Mouse (Mus musculus) liver, embryonic 15.5 days (tissue): ENCODE data around the gene Myl12a. TPM values are rescaled to one million over a fixed set of nuclear protein-coding genes. Genes with fewer than 3 reads are reported as not detected.

Source experiments
- ATAC-seq: fragments of 200-750 bp; cut with Nextera tagmentation; 2 replicates; pipeline ENCODE4 v1.8.0; 2017; ENCODE audit warnings: moderate number of reproducible peaks, mild to moderate bottlenecking, moderate library complexity; ENCODE audit not compliant: insufficient read depth
- H3K27ac ChIP-seq: fragments of 300-500 bp; sonication (generic); replicated peaks from 2 replicates; pipeline ENCODE4 v1.5.1; 2015; ENCODE audit warnings: mild to moderate bottlenecking, inconsistent platforms
- H3K27me3 ChIP-seq: fragments of 300-500 bp; sonication (generic); 2 replicates; pipeline ENCODE4 v1.6.1; 2015; ENCODE audit warnings: mild to moderate bottlenecking, inconsistent platforms
- H3K36me3 ChIP-seq: fragments of 300-500 bp; sonication (generic); replicated peaks from 2 replicates; pipeline ENCODE4 v1.6.1; 2015; ENCODE audit warnings: moderate library complexity, mild to moderate bottlenecking, inconsistent platforms
- H3K4me1 ChIP-seq: fragments of 300-500 bp; sonication (generic); replicated peaks from 2 replicates; pipeline ENCODE4 v1.6.1; 2015; ENCODE audit warnings: inconsistent platforms
- H3K4me2 ChIP-seq: fragments of 300-500 bp; sonication (generic); 2 replicates; pipeline ENCODE4 v1.6.1; 2015; ENCODE audit warnings: moderate library complexity, mild to moderate bottlenecking, inconsistent platforms
- H3K4me3 ChIP-seq: fragments of 300-500 bp; sonication (generic); replicated peaks from 2 replicates; pipeline ENCODE4 v1.5.1; 2015; ENCODE audit warnings: mild to moderate bottlenecking, inconsistent platforms
- H3K9ac ChIP-seq: fragments of 300-500 bp; sonication (generic); 2 replicates; pipeline ENCODE4 v1.6.1; 2015; ENCODE audit warnings: moderate library complexity, mild to moderate bottlenecking, inconsistent platforms
- H3K9me3 ChIP-seq: fragments of 300-500 bp; sonication (generic); replicated peaks from 2 replicates; pipeline ENCODE4 v1.6.1; 2016; ENCODE audit warnings: inconsistent platforms
- WGBS: fragments of 180-500 bp; shearing (Covaris S2); methylation state at CpG from one replicate; pipeline ENCODE4 v1.1.7; 2015; ENCODE audit warnings: mixed read lengths; ENCODE audit not compliant: insufficient replicate concordance; 5-methylcytosine and 5-hydroxymethylcytosine counted together
- polyA plus RNA-seq: library from polyadenylated mRNA; unstranded; fragments of >200 nt; fragmentation: Nextera tagmentation; extraction: Ambion mirVana; gene quantifications from 2 replicates; pipeline ENCODE4 v1.2.1, GENCODE M21; 2015

The Myl12a gene
- polyA plus RNA-seq, 1 experiment from 2014 or later = 186 TPM

GRCm38 (mm10) chr17:70999187-70999586 is 3.5 kb downstream of the Myl12a start:
- H3K27ac ChIP-seq = no peak overlapping the region
- H3K9me3 ChIP-seq = no peaks in the 10 kb centered on the region
- H3K9ac ChIP-seq = no peak overlapping the region
- H3K4me3 ChIP-seq = no peak overlapping the region
- no peak for ATAC-seq
- peaks cover 55% of the 10 kb centered on the region for H3K4me1 ChIP-seq
- peaks cover 27% of the 10 kb centered on the region for H3K36me3 ChIP-seq
- H3K27me3 ChIP-seq = no peaks in the 10 kb centered on the region
- H3K4me2 ChIP-seq = no peak overlapping the region
- 69% methylated on average over 5 of the region's 5 CpGs for WGBS

DNA sequence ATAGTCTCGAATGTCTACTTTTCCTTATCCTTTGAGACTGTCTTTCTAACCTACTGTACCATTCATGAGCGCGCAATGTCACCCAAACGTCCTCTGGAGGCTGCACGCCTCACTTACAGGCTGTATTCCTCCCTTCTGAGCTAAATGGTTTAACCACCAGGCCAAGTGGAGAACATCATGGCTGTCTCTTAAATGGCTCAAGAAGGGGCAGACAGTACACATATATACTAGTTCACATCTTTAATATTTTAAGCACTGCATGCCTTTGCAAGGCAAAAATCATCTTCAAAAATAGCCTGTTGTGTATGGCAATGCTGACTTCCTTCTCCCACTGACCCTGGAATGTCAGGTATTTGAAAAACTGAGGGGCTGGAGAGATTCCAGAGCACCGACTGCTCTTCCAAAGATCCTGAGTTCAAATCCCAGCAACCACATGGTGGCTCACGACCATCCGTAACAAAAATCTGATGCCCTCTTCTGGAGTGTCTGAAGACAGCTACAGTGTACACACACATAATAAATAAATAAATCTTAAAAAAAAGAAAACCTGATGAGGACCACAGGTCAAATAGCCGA is 4.2 kb downstream of the Myl12a start:
- H3K36me3 ChIP-seq = peaks cover 34% of the 10 kb centered on the region
- H3K4me2 ChIP-seq = no peak overlapping the region
- no peak overlapping the region for H3K9ac ChIP-seq
- H3K4me3 ChIP-seq = no peak overlapping the region
- no peak overlapping the region for H3K27ac ChIP-seq
- no peaks in the 10 kb centered on the region for H3K27me3 ChIP-seq
- H3K4me1 ChIP-seq = peaks cover 48% of the 10 kb centered on the region
- H3K9me3 ChIP-seq = no peaks in the 10 kb centered on the region
- 74% methylated on average over 9 of the region's 9 CpGs for WGBS
- ATAC-seq = no peak

DNA sequence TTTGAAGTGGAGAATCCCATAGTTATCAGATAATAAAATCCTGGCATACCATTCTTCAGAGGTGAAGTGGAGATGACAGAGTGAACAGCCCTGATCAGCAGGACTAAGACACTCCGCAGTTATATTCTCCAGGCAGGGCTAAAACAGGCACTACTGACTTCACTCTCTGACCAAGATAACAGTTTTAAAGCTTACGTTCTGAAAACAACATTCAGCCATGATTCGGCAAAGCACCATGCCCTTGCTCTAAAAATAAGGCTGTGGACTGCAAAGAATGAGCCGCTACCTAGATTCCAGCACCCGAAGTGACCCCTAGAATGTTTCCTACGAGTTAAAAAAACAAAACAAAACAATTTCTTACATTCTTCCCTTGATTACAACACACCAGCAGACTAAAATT is 4.8 kb downstream of the Myl12a start:
- Histone ChIP-seq H3K4me2 (no peak overlapping the region; the same call in 1 of the 2 replicates), H3K4me1 (peaks cover 43% of the 10 kb centered on the region), H3K9ac (no peak overlapping the region), H3K4me3 (no peak overlapping the region), H3K27me3 (no peaks in the 10 kb centered on the region), H3K36me3 (peaks cover 40% of the 10 kb centered on the region), H3K9me3 (no peaks in the 10 kb centered on the region), H3K27ac (no peak overlapping the region)
- 50% methylated on average over 6 of the region's 6 CpGs for WGBS
- no peak for ATAC-seq

GRCm38 (mm10) chr17:70995551-70995950 is 7.1 kb downstream of the Myl12a start:
- no peak overlapping the region for H3K9ac ChIP-seq
- no peak overlapping the region for H3K4me3 ChIP-seq
- H3K9me3 ChIP-seq = no peaks in the 10 kb centered on the region
- no peaks in the 10 kb centered on the region for H3K27me3 ChIP-seq
- peaks cover 53% of the 10 kb centered on the region for H3K4me1 ChIP-seq
- no peak overlapping the region for H3K4me2 ChIP-seq
- peaks cover 53% of the 10 kb centered on the region for H3K36me3 ChIP-seq
- WGBS = 79% methylated on average over 6 of the region's 6 CpGs
- no peak for ATAC-seq
- no peak overlapping the region for H3K27ac ChIP-seq

DNA sequence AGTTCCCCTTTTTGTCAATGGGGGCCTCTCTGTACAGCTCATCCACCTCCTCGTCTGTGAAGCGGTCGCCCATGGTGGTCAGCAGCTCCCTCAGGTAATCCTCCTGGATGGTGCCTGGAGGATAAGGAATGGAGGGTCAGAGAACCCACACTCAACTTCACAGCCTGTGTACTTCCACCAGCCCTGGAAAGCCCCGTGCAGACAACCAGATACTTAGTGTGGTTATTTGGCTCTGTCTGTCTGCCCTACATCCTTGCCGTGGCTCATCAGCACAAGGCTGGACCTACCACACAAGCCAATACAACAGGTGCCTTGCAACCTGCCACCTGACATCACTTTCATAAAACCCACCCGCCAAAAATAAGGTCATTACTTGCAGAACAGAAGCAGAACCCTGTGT is 8.0 kb downstream of the Myl12a start:
- H3K4me2 ChIP-seq = no peak overlapping the region
- H3K4me1 ChIP-seq = peaks cover 50% of the 10 kb centered on the region
- H3K9ac ChIP-seq = no peak overlapping the region
- H3K27me3 ChIP-seq = no peaks in the 10 kb centered on the region
- H3K9me3 ChIP-seq = no peaks in the 10 kb centered on the region
- 69% methylated on average over 6 of the region's 6 CpGs for WGBS
- no peak overlapping the region for H3K4me3 ChIP-seq
- peaks cover 53% of the 10 kb centered on the region for H3K36me3 ChIP-seq
- H3K27ac ChIP-seq = no peak overlapping the region
- ATAC-seq = no peak

- WGBS = 61% methylated on average over 3 of the region's 3 CpGs
- no peak overlapping the region for H3K4me3 ChIP-seq
- no peaks in the 10 kb centered on the region for H3K9me3 ChIP-seq
- peaks cover 48% of the 10 kb centered on the region for H3K36me3 ChIP-seq
- no peak for ATAC-seq
- no peak overlapping the region for H3K4me2 ChIP-seq
- H3K27me3 ChIP-seq = no peaks in the 10 kb centered on the region
- peaks cover 55% of the 10 kb centered on the region for H3K4me1 ChIP-seq
- H3K9ac ChIP-seq = no peak overlapping the region
- H3K27ac ChIP-seq = 0 out of 2 replicates have a peak overlapping the region, but pooled peaks have one; percentile 9
Observed at GRCm38 (mm10) chr17:70993385-70993807, 9.3 kb downstream of the Myl12a start.

GRCm38 (mm10) chr17:70992662-70993061 is 10.0 kb downstream of the Myl12a start:
- no peak overlapping the region for H3K9ac ChIP-seq
- no peak overlapping the region for H3K4me3 ChIP-seq
- H3K4me1 ChIP-seq = peaks cover 55% of the 10 kb centered on the region
- no peak overlapping the region for H3K4me2 ChIP-seq
- H3K27me3 ChIP-seq = no peaks in the 10 kb centered on the region
- no peaks in the 10 kb centered on the region for H3K9me3 ChIP-seq
- 80% methylated on average over 9 of the region's 9 CpGs for WGBS
- no peak for ATAC-seq
- H3K27ac ChIP-seq = no peak overlapping the region
- peaks cover 48% of the 10 kb centered on the region for H3K36me3 ChIP-seq

GRCm38 (mm10) chr17:70991706-70992625 is 10.7 kb downstream of the Myl12a start:
- Histone ChIP-seq H3K27me3 (no peaks in the 10 kb centered on the region), H3K27ac (peak overlapping the region; percentile 86; the same call in 1 of the 2 replicates), H3K4me1 (peaks cover 55% of the 10 kb centered on the region), H3K36me3 (peaks cover 48% of the 10 kb centered on the region), H3K9ac (no peak overlapping the region), H3K4me2 (peak overlapping the region; percentile 97; the same call in 1 of the 2 replicates), H3K9me3 (no peaks in the 10 kb centered on the region), H3K4me3 (peak overlapping the region; percentile 94)
- ATAC-seq = no peak
- WGBS = 72% methylated on average over 16 of the region's 16 CpGs

DNA sequence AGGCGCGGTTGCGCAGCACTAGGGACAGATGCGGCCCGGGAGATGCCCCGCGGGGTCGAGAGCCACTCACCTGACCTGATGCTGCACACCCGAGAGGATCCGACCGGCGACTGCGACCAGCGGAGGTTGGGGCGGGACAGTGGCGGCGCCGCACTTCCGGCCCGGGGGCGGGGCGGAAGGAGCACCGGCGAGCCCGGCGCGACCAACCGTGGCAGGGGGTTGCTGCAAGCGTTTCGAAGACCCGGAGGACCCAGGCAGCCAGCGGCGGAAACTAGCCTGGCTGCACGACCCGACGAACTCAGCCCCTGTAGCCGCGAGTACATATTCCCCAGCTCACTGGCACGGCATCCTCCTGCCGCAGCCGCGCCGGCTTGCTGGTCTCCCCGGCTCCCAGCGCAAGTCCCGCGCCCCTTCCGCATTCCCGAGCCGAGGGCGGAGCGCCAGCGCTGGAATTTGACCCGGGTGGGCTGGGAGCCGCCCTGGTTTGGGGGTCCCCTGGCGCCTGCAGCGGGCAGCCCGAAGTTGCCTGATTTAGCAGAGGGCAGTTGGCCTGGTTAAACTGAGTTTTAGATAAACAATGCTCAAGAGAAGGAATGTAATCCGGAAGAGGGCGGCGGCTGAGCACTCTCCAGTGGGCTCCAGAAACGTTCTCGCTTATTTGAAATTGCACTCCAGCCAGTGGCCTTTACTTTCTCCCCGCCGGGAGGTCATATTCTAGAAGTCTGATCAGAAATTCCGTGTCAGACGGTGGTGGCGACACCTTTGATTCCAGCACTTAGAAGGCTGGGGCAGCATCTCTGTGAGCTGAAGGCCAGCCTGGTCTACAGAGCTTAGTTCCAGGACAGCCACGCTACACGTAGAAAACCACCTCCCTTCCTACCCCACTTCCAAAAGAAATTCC is 12.0 kb downstream of the Myl12a start:
- peak overlapping the region; percentile 89 for H3K9ac ChIP-seq
- H3K4me2 ChIP-seq = peak overlapping the region; percentile 97
- H3K4me3 ChIP-seq = peak overlapping the region; percentile 94
- peak; percentile 91 for ATAC-seq
- H3K36me3 ChIP-seq = peaks cover 37% of the 10 kb centered on the region
- H3K4me1 ChIP-seq = peaks cover 64% of the 10 kb centered on the region
- no peaks in the 10 kb centered on the region for H3K27me3 ChIP-seq
- no peaks in the 10 kb centered on the region for H3K9me3 ChIP-seq
- peak overlapping the region; percentile 86 for H3K27ac ChIP-seq
- 1% methylated on average over 70 of the region's 70 CpGs for WGBS

DNA sequence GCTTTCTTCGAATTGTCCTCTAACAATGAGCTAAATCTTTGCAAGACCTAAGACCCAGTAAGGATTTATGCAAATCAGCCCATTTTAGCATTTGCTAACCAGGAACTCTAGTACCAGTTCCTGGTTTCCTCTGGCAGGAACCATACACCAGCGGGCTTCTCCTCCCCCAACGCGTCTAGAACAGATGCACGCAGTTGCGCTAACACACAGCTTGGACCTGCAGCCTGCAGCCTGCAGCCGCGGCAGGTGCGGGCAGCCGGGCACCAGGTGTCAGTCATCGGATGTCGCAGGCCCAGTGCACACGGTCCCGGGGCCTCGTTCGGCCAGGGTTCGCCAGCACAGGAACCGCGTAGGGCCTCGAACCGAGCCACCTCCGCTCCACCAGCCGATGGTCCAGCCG is 12.7 kb downstream of the Myl12a start:
- H3K9me3 ChIP-seq = no peaks in the 10 kb centered on the region
- WGBS = under 1% methylated on average over 24 of the region's 24 CpGs
- peaks cover 64% of the 10 kb centered on the region for H3K4me1 ChIP-seq
- no peaks in the 10 kb centered on the region for H3K27me3 ChIP-seq
- peak; percentile 59 for ATAC-seq
- peak overlapping the region; percentile 97 for H3K4me2 ChIP-seq
- peak overlapping the region; percentile 89 for H3K9ac ChIP-seq
- H3K36me3 ChIP-seq = peaks cover 33% of the 10 kb centered on the region
- H3K27ac ChIP-seq = peak overlapping the region; percentile 86
- H3K4me3 ChIP-seq = peak overlapping the region; percentile 94
